Mouse (Mus musculus) midbrain, postnatal 0 days (tissue): ENCODE data around the gene Plpp3. TPM values are rescaled to one million over a fixed set of nuclear protein-coding genes. Genes with fewer than 3 reads are reported as not detected.

ENCODE experiments used
- ATAC-seq: fragments of 200-750 bp; cut with Nextera tagmentation; 2 replicates; pipeline ENCODE4 v1.8.0; 2017; ENCODE audit warnings: moderate number of reproducible peaks, mild to moderate bottlenecking, moderate TSS enrichment, moderate library complexity; ENCODE audit not compliant: low FRiP score
- DNase-seq: peaks from one replicate; pipeline ENCODE4 v3.0.0-alpha.2; 2015; ENCODE audit warnings: low spot score
- H3K27ac ChIP-seq: fragments of 300-500 bp; sonication (generic); 2 replicates; pipeline ENCODE4 v1.5.1; 2014; ENCODE audit warnings: low read depth, mild to moderate bottlenecking, low read length, mixed read lengths
- H3K27me3 ChIP-seq: fragments of 300-500 bp; sonication (generic); 2 replicates; pipeline ENCODE4 v1.6.1; 2014; ENCODE audit warnings: low read length, control low read depth, mixed read lengths; ENCODE audit not compliant: insufficient read depth
- H3K36me3 ChIP-seq: fragments of 300-500 bp; sonication (generic); 2 replicates; pipeline ENCODE4 v1.6.1; 2014; ENCODE audit warnings: low read length, control low read depth, mixed read lengths; ENCODE audit not compliant: insufficient read depth
- H3K4me1 ChIP-seq: fragments of 300-500 bp; sonication (generic); 2 replicates; pipeline ENCODE4 v1.6.1; 2014; ENCODE audit warnings: mild to moderate bottlenecking, control low read depth, antibody characterized with exemption, low read length, mixed read lengths; ENCODE audit not compliant: insufficient read depth
- H3K4me2 ChIP-seq: fragments of 300-500 bp; sonication (generic); 2 replicates; pipeline ENCODE4 v1.6.1; 2014; ENCODE audit warnings: low read depth, mild to moderate bottlenecking, low read length, mixed read lengths; ENCODE audit not compliant: poor library complexity, severe bottlenecking
- H3K4me3 ChIP-seq: fragments of 300-500 bp; sonication (generic); 2 replicates; pipeline ENCODE4 v1.5.1; 2014; ENCODE audit warnings: low read depth, mild to moderate bottlenecking, low read length, moderate library complexity
- H3K9ac ChIP-seq: fragments of 300-500 bp; sonication (generic); replicated peaks from 2 replicates; pipeline ENCODE4 v1.6.1; 2014; ENCODE audit warnings: mild to moderate bottlenecking, low read length, moderate library complexity, mixed read lengths; ENCODE audit not compliant: poor library complexity, severe bottlenecking
- H3K9me3 ChIP-seq: fragments of 300-500 bp; sonication (generic); 2 replicates; pipeline ENCODE4 v1.6.1; 2016; ENCODE audit warnings: low read length, control low read depth
- CTCF ChIP-seq: IDR thresholded peaks from 2 replicates; pipeline ENCODE4 v1.5.1; 2016; ENCODE audit warnings: antibody characterized with exemption, mild to moderate bottlenecking
- WGBS: fragments of 180-500 bp; shearing (Covaris S2); extraction: QIAGEN DNeasy Blood & Tissue Kit; methylation state at CpG from one replicate; pipeline ENCODE4 v1.1.7; 2014; 5-methylcytosine and 5-hydroxymethylcytosine counted together
- polyA plus RNA-seq: library from polyadenylated mRNA; unstranded; fragments of >200 nt; fragmentation: Nextera tagmentation; extraction: Ambion mirVana; gene quantifications from 2 replicates; pipeline ENCODE4 v1.2.1, GENCODE M21; 2015
- total RNA-seq: library from RNA; depleted of rRNA; stranded (reverse); fragments of >200 nt; gene quantifications from 2 replicates; pipeline ENCODE4 v1.2.3, GENCODE M21; 2014

Plpp3 gene
- total and polyA plus RNA-seq, 2 experiments from 2014 or later, result 142 to 148 TPM

DNA sequence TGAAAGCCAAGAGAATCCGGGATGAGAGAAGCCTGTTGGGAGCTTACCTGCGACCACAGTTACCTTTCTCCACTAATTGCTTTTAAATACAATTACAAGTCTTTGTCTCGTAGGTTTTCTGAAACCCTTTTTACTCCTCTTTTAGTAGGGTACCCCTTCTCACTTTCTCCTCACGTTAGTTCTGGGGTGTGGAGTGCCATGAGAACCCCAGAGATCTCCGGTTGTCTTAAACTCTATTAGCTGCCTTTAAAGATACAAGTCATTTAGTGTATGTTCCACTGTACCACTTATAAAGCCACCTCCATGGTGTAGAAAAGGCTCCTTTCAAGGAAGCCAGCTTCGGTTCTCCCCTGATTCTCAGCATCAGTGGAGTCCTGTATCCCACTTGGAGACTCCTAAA is 3.3 kb downstream of the Plpp3 start:
- H3K36me3 ChIP-seq, result no peaks in the 10 kb centered on the region
- no peak for ATAC-seq
- H3K4me1 ChIP-seq, result peaks cover 6% of the 10 kb centered on the region; the same call in 1 of the 2 replicates
- 72% methylated on average over 6 of the region's 6 CpGs for WGBS
- H3K27ac ChIP-seq, result no peak overlapping the region
- no peak for TF ChIP-seq CTCF
- no peaks in the 10 kb centered on the region for H3K9me3 ChIP-seq
- H3K9ac ChIP-seq, result peak overlapping the region; percentile 9; the same call in 1 of the 2 replicates
- H3K4me2 ChIP-seq, result peak overlapping the region; percentile 89
- H3K27me3 ChIP-seq, result no peaks in the 10 kb centered on the region
- H3K4me3 ChIP-seq, result peak overlapping the region; percentile 72
- no peak for DNase-seq

DNA sequence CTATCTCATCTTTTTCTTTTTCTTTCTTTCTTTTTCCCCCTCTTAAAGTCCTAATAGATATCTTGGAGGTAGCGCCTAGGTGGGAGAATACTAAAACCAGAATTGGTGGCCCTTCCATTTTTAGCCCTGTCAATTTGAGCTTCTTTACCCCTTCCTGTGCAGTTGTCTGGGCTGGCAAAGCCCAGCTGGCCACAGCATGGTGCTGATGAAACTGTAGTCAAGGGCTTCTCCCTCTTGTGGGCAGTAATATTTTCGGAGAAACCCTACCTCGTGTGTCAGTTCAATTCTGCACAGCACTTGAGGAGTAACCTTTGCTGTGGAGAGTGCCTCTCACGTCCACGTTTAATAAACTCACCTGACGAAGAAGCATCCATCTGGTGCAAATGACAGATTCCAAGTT is 4.9 kb downstream of the Plpp3 start:
- Histone ChIP-seq H3K9me3 (no peaks in the 10 kb centered on the region), H3K9ac (no peak overlapping the region), H3K27ac (no peak overlapping the region), H3K4me1 (peaks cover 6% of the 10 kb centered on the region; the same call in 1 of the 2 replicates), H3K36me3 (no peaks in the 10 kb centered on the region), H3K4me3 (no peak overlapping the region), H3K27me3 (no peaks in the 10 kb centered on the region), H3K4me2 (peak overlapping the region; percentile 89; the same call in 1 of the 2 replicates)
- 51% methylated on average over 6 of the region's 6 CpGs for WGBS
- peak; percentile 53 for TF ChIP-seq CTCF
- peak; percentile 37 for DNase-seq
- no peak for ATAC-seq

DNA sequence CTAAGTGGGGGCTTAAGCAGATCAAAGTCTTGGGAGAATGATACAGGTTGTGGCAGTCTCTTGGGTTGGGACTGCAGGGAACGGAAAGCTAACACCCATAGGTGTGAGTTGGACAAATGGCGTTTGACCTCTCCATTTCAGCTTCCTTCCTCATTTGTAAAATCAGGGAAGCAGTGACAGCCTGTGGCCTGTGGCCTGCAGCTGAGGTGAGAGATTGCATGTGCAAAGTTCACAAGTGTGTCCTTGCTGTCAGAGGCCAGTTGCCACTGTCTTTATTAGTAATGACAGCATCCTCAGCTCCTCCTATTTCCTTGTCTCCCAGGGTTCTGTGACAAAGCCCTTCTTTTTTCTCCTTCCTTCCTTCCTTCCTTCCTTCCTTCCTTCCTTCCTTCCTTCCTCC is 5.5 kb downstream of the Plpp3 start:
- DNase-seq (no peak), ATAC-seq (no peak)
- no peak overlapping the region for H3K9ac ChIP-seq
- no peaks in the 10 kb centered on the region for H3K27me3 ChIP-seq
- H3K4me3 ChIP-seq, result no peak overlapping the region
- TF ChIP-seq CTCF, result no peak
- H3K27ac ChIP-seq, result no peak overlapping the region
- peaks cover 6% of the 10 kb centered on the region; the same call in 1 of the 2 replicates for H3K4me1 ChIP-seq
- 77% methylated on average over 2 of the region's 2 CpGs for WGBS
- no peaks in the 10 kb centered on the region for H3K9me3 ChIP-seq
- no peaks in the 10 kb centered on the region for H3K36me3 ChIP-seq
- peak overlapping the region; percentile 24 for H3K4me2 ChIP-seq

DNA sequence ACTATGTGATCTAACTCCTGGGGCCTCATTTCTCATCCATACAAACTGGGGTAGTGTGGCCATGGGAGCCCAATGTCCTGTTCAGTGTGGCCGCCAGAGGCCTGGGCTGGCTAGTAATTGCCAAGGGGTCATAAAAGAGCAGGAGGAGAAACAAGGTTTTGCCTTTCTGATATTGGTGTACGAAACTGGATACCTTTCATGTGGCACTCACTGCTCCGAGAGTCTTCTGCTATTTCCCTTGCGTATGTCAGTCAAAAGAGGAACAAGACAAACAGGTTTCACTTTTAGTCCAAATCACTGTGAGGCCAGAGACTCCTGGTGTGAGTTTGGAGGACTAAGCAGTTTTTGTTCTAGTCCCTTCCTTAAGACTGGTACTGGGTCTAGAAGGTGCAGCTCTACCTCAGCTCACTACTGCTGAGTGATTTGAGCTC is 6.8 kb downstream of the Plpp3 start:
- 85% methylated on average over 4 of the region's 4 CpGs for WGBS
- no peak overlapping the region for H3K4me3 ChIP-seq
- TF ChIP-seq CTCF, result no peak

DNA sequence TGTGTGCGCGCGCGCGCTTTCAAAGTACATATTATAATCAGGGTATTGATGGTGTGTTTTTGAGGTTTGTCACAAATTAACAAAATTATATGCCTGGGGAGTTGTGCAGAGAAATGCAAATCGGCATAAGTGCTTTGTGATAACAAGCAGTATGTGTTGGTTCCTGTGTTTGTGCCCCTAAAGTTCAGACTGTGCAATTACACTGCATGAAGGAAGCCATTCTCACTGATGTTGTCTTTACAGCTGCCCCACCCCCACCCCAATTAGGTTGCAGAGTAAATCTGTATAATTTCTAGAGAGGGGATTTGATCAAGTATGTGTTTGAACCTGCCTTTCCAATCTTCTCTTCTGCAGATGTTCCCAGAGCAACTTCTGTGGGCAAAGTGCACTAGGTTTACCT is 7.8 kb downstream of the Plpp3 start:
- no peak for ATAC-seq
- H3K4me1 ChIP-seq, result peaks cover 11% of the 10 kb centered on the region
- no peak overlapping the region for H3K9ac ChIP-seq
- H3K9me3 ChIP-seq, result no peaks in the 10 kb centered on the region
- peak; percentile 50 for TF ChIP-seq CTCF
- no peak overlapping the region for H3K27ac ChIP-seq
- H3K4me3 ChIP-seq, result no peak overlapping the region
- no peak for DNase-seq
- H3K4me2 ChIP-seq, result no peak overlapping the region
- H3K27me3 ChIP-seq, result no peaks in the 10 kb centered on the region
- 92% methylated on average over 6 of the region's 6 CpGs for WGBS
- H3K36me3 ChIP-seq, result no peaks in the 10 kb centered on the region

More for the DNA sequence above, 6.8 kb downstream of the Plpp3 start:
- no peaks in the 10 kb centered on the region for H3K36me3 ChIP-seq
- no peak overlapping the region for H3K9ac ChIP-seq
- no peak for DNase-seq
- no peaks in the 10 kb centered on the region for H3K9me3 ChIP-seq
- no peaks in the 10 kb centered on the region for H3K27me3 ChIP-seq
- peaks cover 8% of the 10 kb centered on the region for H3K4me1 ChIP-seq
- H3K27ac ChIP-seq, result no peak overlapping the region
- ATAC-seq, result no peak
- no peak overlapping the region for H3K4me2 ChIP-seq

DNA sequence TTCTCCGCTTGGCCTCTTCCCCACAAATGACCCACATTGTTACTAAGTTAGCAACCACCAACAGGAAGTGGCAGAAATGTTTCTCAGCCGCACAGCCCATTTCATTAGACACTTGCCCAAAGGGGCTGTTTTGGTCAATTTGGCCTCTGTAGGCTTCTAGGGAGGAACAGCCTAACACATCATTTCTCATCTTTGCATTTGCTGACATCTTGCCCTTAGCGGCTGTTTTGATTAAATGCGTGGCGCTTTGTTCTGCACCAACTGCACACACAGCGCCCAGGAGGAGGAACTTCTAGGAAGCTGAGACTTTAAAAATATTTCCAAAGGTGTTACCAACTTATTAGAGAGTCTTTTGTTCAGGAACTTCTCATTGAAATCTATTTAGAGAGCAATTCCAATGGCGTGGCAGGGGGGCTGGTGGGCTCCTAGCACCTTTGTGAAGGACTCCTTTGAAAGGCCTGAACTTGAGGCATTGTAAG is 12.0 kb downstream of the Plpp3 start:
- no peak for TF ChIP-seq CTCF
- Histone ChIP-seq H3K36me3 (no peaks in the 10 kb centered on the region), H3K4me3 (no peak overlapping the region), H3K4me1 (peaks cover 10% of the 10 kb centered on the region), H3K27ac (peak overlapping the region; percentile 33), H3K9me3 (no peaks in the 10 kb centered on the region), H3K9ac (no peak overlapping the region), H3K4me2 (peak overlapping the region; percentile 7; the same call in 1 of the 2 replicates), H3K27me3 (no peaks in the 10 kb centered on the region)
- ATAC-seq, result no peak
- 35% methylated on average over 7 of the region's 7 CpGs for WGBS
- DNase-seq, result no peak
